Mouse (Mus musculus): ENCODE results near the gene 2610001J05Rik. TPM values are rescaled to one million over a fixed set of nuclear protein-coding genes. Genes with fewer than 3 reads are reported as not detected.

2610001J05Rik gene
- total and polyA plus RNA-seq, 2 experiments = 10.1 to 23.4 TPM

DNA sequence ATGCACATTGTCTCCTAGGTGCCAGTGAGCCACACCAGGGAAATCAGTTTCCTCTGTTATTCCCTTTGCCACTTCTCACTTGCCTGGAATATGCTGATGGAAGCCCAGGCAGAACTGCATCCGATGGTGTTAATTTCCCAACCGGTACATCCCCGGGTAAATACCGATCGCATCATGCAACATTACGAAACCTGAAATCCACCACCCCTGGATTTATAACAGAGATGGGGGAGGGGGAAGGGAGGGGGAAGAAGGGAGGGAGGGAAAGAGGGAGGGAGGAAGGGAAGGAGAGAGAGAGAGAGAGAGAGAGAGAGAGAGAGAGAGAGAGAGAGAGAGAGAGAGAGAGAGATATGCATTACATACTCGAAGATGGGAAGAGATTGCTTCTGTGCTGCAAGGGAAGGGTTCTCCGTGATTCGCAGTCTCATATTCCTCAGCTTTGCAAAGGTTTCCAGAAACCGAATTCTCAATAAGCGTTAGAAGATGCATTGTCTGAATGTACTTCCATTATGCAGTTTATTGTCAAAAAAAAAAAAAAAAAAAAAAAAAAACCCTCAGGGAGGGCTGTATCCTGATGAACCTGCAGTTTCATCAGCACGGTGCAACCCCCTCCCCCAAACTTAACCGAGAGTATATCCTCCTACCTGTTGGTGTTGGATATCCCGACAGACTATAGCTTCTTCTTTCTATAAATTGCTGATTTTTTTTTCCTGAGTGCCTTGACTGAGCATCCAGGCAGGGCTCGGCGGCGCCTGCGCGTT, 33.2 kb downstream of the 2610001J05Rik start:
- Histone ChIP-seq H3K27ac (replicated peaks; ENCODE audit: insufficient read depth, low read depth, low read length) (no peak overlapping the region), H3K4me3 (ENCODE audit: insufficient read depth, low read depth, low read length) (peak overlapping the region; percentile 75), H3K27me3 (ENCODE audit: control insufficient read depth, insufficient read depth, low read length) (peaks cover 11% of the 10 kb centered on the region), H3K36me3 (ENCODE audit: control insufficient read depth, insufficient read depth, low read length) (no peaks in the 10 kb centered on the region), H3K79me2 (ENCODE audit: control insufficient read depth, insufficient read depth, low read length) (no peaks in the 10 kb centered on the region), H3K4me1 (ENCODE audit: control insufficient read depth, insufficient read depth, low read length) (no peaks in the 10 kb centered on the region; the same call in 1 of the 2 replicates), H3K9ac (ENCODE audit: low read depth, low read length) (peak overlapping the region; percentile 67; the same call in 1 of the 2 replicates)
- TF ChIP-seq POLR2A (IDR thresholded peaks at IDR 0.05; ENCODE audit: extremely low read depth, insufficient read depth, low read length) (no peak), CTCF (IDR thresholded peaks at IDR 0.05; ENCODE audit: low read depth, low read length) (no peak)
- WGBS = 2% methylated on average over 19 of the region's 19 CpGs
- DNase-seq (ENCODE audit: extremely low read depth, low read depth, low spot score) = no peak

DNA sequence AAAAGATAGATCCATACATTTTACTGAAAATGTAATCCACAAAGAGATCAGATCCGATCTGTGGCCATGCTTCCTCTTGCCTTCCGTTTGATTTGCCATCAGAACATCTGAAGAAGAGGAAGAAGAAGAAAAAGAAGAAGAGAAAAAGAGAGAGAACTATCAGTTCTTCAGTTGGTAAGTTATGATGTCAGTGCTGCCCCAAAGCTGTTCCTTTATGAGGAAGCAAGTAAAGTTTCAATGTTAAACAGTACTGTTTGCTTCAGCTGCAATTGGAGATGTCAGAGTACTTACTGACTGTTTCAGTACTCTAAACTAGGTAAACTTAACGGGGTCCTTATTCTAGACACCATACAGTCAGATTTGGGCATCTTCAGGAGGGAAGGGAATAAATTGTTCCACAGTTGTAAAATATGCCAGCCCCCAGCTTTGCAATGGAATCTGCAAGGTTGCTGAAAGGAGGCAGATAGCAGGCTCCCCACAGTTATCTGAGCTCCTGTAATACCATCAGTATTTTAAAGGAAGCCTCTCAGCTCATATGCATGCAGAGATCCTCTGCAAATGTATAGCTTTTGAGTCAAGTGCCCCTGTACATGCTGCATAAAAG, 34.2 kb downstream of the 2610001J05Rik start:
- Histone ChIP-seq H3K36me3 (ENCODE audit: control insufficient read depth, insufficient read depth, low read length) (no peaks in the 10 kb centered on the region), H3K4me3 (ENCODE audit: insufficient read depth, low read depth, low read length) (no peak overlapping the region), H3K79me2 (ENCODE audit: control insufficient read depth, insufficient read depth, low read length) (no peaks in the 10 kb centered on the region), H3K27me3 (ENCODE audit: control insufficient read depth, insufficient read depth, low read length) (peaks cover 11% of the 10 kb centered on the region), H3K27ac (replicated peaks; ENCODE audit: insufficient read depth, low read depth, low read length) (no peak overlapping the region), H3K4me1 (ENCODE audit: control insufficient read depth, insufficient read depth, low read length) (no peaks in the 10 kb centered on the region; the same call in 1 of the 2 replicates), H3K9ac (ENCODE audit: low read depth, low read length) (no peak overlapping the region)
- TF ChIP-seq POLR2A (IDR thresholded peaks at IDR 0.05; ENCODE audit: extremely low read depth, insufficient read depth, low read length) = no peak
- no peak for TF ChIP-seq CTCF (IDR thresholded peaks at IDR 0.05; ENCODE audit: low read depth, low read length)
- DNase-seq (ENCODE audit: extremely low read depth, low read depth, low spot score) = no peak
- WGBS = 74% methylated on average over 3 of the region's 3 CpGs

DNA sequence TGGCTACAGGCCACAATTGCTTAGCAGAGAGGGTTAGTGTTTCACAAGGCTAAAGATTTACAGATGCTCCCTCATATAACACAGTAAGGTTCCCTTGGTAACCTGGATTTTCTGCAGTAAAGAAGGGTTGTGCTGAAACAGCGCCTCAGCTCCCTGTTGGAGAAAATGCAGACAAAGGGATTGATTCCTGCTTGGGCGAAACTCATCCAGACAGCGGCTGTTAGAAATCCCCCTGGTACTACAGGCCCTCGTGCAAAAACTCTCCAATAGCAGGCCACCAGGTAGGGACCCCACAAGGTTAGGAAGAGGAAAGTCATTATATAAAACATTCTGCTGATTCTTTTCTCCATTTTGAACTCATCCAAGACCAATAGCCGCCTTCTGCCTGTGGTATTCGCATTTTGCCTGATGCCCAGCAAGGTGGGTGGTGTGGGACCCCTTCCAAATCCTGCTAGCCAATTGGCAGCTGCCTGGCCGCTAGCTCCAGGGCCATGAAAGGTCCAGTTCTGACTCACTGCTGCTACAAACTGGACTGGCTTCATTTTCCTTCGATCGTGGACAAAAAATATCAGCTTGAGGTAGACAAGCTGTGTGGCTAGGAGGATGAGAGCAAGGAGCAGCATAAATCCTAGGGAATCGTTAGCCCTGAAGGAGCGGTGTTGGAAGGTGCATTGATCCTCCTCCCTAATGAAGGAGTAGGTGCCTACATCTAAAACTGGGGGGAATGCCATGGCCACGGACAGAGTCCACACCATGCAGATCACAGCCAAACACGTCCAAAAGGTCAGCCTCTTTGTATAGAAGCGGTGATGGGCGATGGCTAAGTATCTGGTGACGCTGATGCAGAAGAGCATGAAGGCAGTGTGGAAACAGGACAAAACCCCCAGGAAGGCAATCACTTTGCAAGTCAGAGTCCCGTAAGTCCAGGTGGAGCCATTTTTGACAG, 35.3 kb downstream of the 2610001J05Rik start:
- no peak overlapping the region for H3K9ac ChIP-seq (ENCODE audit: low read depth, low read length)
- H3K27ac ChIP-seq (replicated peaks; ENCODE audit: insufficient read depth, low read depth, low read length) = no peak overlapping the region
- no peaks in the 10 kb centered on the region for H3K36me3 ChIP-seq (ENCODE audit: control insufficient read depth, insufficient read depth, low read length)
- WGBS = 72% methylated on average over 17 of the region's 17 CpGs
- H3K4me1 ChIP-seq (ENCODE audit: control insufficient read depth, insufficient read depth, low read length) = no peaks in the 10 kb centered on the region; the same call in 1 of the 2 replicates
- TF ChIP-seq CTCF (IDR thresholded peaks at IDR 0.05; ENCODE audit: low read depth, low read length) = no peak
- TF ChIP-seq POLR2A (IDR thresholded peaks at IDR 0.05; ENCODE audit: extremely low read depth, insufficient read depth, low read length) = no peak
- H3K4me3 ChIP-seq (ENCODE audit: insufficient read depth, low read depth, low read length) = no peak overlapping the region
- no peaks in the 10 kb centered on the region for H3K79me2 ChIP-seq (ENCODE audit: control insufficient read depth, insufficient read depth, low read length)
- no peak for DNase-seq (ENCODE audit: extremely low read depth, low read depth, low spot score)
- H3K27me3 ChIP-seq (ENCODE audit: control insufficient read depth, insufficient read depth, low read length) = peaks cover 11% of the 10 kb centered on the region

DNA sequence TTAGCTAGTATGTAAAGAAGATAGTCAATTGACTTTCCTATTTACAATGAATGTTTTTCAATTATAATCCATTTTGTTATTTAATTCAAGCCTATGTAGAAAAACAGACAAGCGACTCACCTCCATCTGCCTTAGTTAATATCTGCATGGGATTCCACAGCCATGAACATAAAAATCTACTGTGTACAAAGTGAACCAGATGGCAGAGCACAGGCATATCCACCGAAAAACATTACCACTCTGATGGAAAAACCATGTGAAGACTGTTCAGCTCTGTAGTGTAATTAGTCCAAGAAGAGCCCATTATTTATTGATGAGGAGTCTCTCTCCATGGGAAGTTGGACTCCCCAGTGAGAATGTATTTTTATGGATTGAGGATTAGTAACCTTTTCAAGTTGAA, 38.5 kb downstream of the 2610001J05Rik start:
- Histone ChIP-seq H3K27me3 (ENCODE audit: control insufficient read depth, insufficient read depth, low read length) (peaks cover 3% of the 10 kb centered on the region; the same call in 1 of the 2 replicates), H3K36me3 (ENCODE audit: control insufficient read depth, insufficient read depth, low read length) (no peaks in the 10 kb centered on the region), H3K4me1 (ENCODE audit: control insufficient read depth, insufficient read depth, low read length) (no peaks in the 10 kb centered on the region; the same call in 1 of the 2 replicates), H3K4me3 (ENCODE audit: insufficient read depth, low read depth, low read length) (no peak overlapping the region), H3K79me2 (ENCODE audit: control insufficient read depth, insufficient read depth, low read length) (no peaks in the 10 kb centered on the region), H3K27ac (replicated peaks; ENCODE audit: insufficient read depth, low read depth, low read length) (no peak overlapping the region), H3K9ac (ENCODE audit: low read depth, low read length) (no peak overlapping the region)
- DNase-seq (ENCODE audit: extremely low read depth, low read depth, low spot score) = no peak
- TF ChIP-seq POLR2A (IDR thresholded peaks at IDR 0.05; ENCODE audit: extremely low read depth, insufficient read depth, low read length) = no peak
- TF ChIP-seq CTCF (IDR thresholded peaks at IDR 0.05; ENCODE audit: low read depth, low read length) = no peak
- WGBS = 80% methylated on average over 2 of the region's 2 CpGs

GRCm38 (mm10) chr6:13828877-13829276, 42.4 kb downstream of the 2610001J05Rik start:
- Histone ChIP-seq H3K9ac (ENCODE audit: low read depth, low read length) (no peak overlapping the region), H3K4me3 (ENCODE audit: insufficient read depth, low read depth, low read length) (no peak overlapping the region), H3K36me3 (ENCODE audit: control insufficient read depth, insufficient read depth, low read length) (no peaks in the 10 kb centered on the region), H3K4me1 (ENCODE audit: control insufficient read depth, insufficient read depth, low read length) (no peaks in the 10 kb centered on the region), H3K79me2 (ENCODE audit: control insufficient read depth, insufficient read depth, low read length) (no peaks in the 10 kb centered on the region), H3K27me3 (ENCODE audit: control insufficient read depth, insufficient read depth, low read length) (no peaks in the 10 kb centered on the region), H3K27ac (replicated peaks; ENCODE audit: insufficient read depth, low read depth, low read length) (no peak overlapping the region)
- TF ChIP-seq POLR2A (IDR thresholded peaks at IDR 0.05; ENCODE audit: extremely low read depth, insufficient read depth, low read length) (no peak), CTCF (IDR thresholded peaks at IDR 0.05; ENCODE audit: low read depth, low read length) (no peak)
- 81% methylated on average over 1 of the region's 1 CpGs for WGBS
- no peak for DNase-seq (ENCODE audit: extremely low read depth, low read depth, low spot score)

Other genes with a start within 250 kb of the 2610001J05Rik start
- gene Bmt2, start 193.6 kb downstream of the 2610001J05Rik start, total RNA-seq (2014; rRNA removed) = 7.4 and 9.3 TPM in 2 replicates
- gene Bmt2, start 193.6 kb downstream of the 2610001J05Rik start, polyA plus RNA-seq (2012; rRNA removed) = 0.87 and 0.99 TPM in 2 replicates
- gene Gpr85, start 31.6 kb downstream of the 2610001J05Rik start, total RNA-seq (2014; rRNA removed) = not detected in 2 replicates
- gene Gpr85, start 31.6 kb downstream of the 2610001J05Rik start, polyA plus RNA-seq (2012; rRNA removed) = 0.12 TPM in 1 of 2 replicates, not detected in the other